Mouse (Mus musculus) G1E (cell line): ENCODE results near the gene Il22ra1.

ENCODE experiments used
- CTCF ChIP-seq: IDR thresholded peaks from 2 replicates; pipeline ENCODE4 v1.5.1; 2012; ENCODE audit warnings: low read depth, low read length, inconsistent platforms, mixed read lengths
- GATA1 ChIP-seq: IDR thresholded peaks from 2 replicates; pipeline ENCODE4 v1.6.1; 2012; ENCODE audit warnings: borderline replicate concordance, low read length, inconsistent platforms, mixed read lengths

GRCm38 (mm10) chr4:135786581-135786980, 58.6 kb downstream of the Il22ra1 start:
- TF ChIP-seq CTCF (no peak), GATA1 (no peak)
